Mouse (Mus musculus) adipocyte (in vitro differentiated cells): ENCODE measurements at regions not wholly inside any gene's neighbourhood (a gene's known extent, or its start where the extent isn't known, plus 50 kb on each side); places are given as distances from the start of the nearest gene placed in this dataset.
A peak's percentile ranks its signal among the peaks of the same experiment; 100 is the strongest.

ENCODE experiments used
- DNase-seq: peaks from one replicate; pipeline ENCODE4 v3.0.0-alpha.2; 2016; ENCODE audit warnings: low spot score

DNA sequence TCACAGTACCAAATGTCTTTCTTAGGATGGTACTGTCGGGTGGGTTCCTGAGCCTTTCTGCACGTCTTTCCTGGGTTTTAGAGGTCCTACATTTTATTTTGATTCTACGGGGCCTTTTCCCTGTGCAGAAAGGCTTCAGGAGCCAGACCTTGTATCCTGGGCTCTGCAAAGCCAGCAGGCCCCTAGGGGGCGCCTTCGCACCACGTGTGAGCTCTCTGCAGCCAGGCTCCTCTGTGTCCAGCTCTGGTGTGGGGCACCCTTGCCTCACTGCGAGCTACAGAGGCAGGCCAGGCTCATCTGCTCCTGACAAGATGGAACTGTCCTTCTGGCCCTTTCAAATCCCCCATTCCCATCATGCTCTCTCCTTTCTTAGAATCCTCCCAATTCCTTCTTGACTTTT, 53.3 kb upstream of the Usp3 start:
- DNase-seq, result peak; percentile 90

DNA sequence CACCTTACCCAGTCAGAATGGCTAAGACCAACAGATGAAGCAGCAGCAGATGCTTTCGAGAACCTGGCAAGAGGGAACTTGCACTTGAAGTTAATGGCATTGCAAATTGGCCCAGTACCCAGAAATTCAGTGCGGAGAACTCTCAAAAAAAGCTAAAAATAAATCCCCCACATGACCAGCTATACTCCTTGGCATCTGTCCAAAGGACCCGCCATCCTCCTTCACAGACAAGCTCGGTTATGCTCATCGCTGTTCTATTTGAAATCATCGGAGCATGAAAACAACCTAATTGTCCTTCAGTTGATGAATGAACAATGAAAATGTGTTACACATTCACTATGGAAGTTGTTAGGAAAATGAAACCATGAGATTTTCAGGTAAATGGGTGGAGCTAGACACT, 58.4 kb upstream of the Usp3 start:
- DNase-seq, result no peak

GRCm38 (mm10) chr9:66657116-66657758, 56.2 kb upstream of the Car12 start:
- no peak for DNase-seq

- no peak for DNase-seq
These were observed 54.7 kb upstream of the Car12 start for GRCm38 (mm10) chr9:66658707-66659242.

DNA sequence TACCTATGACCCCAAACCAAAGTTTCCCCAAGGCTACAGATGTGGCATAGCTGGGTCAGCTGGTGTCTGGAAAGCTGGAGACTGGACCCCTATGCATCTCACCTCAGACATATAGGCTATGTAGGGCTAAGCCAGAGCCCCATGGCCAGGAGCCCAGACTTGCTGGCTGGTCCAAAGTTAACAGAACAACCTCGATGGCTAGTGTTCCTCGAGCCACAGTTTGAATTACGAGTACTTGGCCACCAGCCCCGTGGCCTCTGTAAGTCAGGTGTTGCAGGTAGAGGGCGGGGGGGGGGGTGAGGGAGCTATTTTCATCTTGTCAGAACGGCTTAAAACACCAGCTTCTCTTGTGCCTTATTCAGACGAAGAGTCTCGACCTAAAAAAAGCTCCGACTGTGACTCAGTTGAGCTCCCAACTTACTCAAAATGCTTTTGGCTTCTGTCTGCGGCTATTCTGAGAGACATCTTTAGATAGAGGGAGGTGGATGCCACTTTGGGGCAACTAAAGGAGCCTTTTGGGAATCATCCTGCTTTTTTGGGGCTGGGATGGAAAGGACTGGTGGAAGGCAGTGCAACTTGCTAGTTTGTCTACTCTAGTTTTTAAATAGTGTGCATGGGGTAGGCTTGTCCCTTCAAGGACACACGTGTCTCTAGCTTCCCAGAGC, 53.6 kb upstream of the Car12 start:
- no peak for DNase-seq

DNA sequence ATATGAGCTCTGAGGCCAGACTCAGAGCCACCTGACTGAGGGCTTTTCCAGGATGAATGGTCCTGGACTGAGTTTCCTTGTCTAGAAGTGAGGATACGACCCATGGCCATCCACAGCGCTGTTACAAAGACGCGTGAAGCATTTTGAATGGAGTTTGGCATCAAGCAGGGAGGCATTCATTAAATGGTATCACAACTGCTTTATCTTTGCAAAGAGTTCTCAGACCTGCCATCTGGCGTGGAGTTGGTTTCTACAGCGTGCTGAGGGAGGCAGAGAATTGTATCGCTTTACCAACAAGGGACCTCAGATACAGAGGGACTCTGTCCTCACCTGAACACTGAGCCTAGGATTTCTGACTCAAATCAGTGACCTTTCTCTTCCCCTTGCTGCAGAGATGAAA, 51.9 kb upstream of the Car12 start:
- DNase-seq, result no peak

- peak; percentile 43 for DNase-seq
These were observed 51.0 kb upstream of the Car12 start for GRCm38 (mm10) chr9:66662443-66662842.
